Mouse (Mus musculus) small intestine, adult 2 months (tissue): Measurements from ENCODE around the gene Ncdn.

Experiments used
- CTCF ChIP-seq: fragments of 200-500 bp; IDR thresholded peaks from 2 replicates; pipeline ENCODE4 v1.5.1; 2012; ENCODE audit warnings: low read depth, mild to moderate bottlenecking, control low read depth, inconsistent platforms, low read length, moderate library complexity, mixed read lengths; ENCODE audit not compliant: insufficient replicate concordance, insufficient read length; ENCODE audit errors: extremely low read depth
- POLR2A ChIP-seq: fragments of 200-500 bp; IDR thresholded peaks from 2 replicates; pipeline ENCODE4 v1.6.1; 2012; ENCODE audit warnings: low read depth, mild to moderate bottlenecking, control low read depth, inconsistent platforms, low read length, moderate library complexity

DNA sequence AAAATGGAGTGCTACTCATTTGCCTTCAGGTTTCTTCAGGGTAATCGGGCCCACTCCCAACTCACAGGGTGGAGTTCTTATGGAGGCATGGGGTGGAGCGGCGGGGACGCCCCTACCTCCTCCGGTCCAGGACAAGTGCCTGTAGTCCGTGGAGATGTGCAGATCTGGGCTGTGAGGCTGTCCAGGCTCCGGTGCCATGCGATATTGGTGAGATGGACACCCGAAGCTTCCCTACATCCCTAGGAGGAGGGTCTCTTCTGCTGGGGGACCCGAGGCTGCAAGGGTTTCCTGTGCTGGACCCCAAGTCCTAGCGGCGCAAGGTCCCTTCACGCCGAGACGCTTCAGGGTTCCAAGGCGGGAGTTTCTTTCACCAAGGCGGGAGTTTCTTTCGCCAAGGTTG, 21.1 kb downstream of the Ncdn start:
- TF ChIP-seq CTCF, result no peak
- no peak for TF ChIP-seq POLR2A
